Mouse (Mus musculus): ENCODE measurements around the gene Gm20696.

Gene Gm20696

GRCm38 (mm10) chr6:99519052-99519451 is 147.5 kb downstream of the Gm20696 start:
- DNase-seq: no peak

DNA sequence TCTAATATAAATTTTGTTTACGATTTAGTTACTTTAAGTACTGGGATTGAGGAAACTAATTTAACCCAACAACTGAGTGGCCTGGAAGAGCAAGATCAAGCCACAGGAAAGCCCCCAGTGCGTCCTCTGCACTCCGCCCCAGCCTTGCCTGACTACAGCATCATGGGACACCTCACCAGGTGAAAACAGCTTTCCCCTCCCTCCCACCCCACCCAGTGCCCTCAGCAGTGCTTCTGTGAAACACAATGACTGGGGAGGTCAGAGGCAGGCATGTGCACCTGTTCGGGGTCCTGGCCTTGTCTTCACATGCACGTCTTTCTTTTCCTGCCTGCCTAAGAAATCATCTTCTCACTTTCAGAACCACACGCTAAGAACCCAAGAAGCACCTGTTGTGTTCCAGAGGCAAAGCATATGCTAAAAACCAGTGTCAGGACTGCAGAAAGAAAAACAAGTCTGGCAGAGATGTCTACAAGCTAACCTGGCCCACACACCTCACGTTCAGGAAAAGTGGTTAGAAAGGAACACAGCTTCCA is 150.9 kb downstream of the Gm20696 start:
- DNase-seq: no peak

- DNase-seq: no peak
Observed at GRCm38 (mm10) chr6:99511862-99512261, 154.7 kb downstream of the Gm20696 start.

DNA sequence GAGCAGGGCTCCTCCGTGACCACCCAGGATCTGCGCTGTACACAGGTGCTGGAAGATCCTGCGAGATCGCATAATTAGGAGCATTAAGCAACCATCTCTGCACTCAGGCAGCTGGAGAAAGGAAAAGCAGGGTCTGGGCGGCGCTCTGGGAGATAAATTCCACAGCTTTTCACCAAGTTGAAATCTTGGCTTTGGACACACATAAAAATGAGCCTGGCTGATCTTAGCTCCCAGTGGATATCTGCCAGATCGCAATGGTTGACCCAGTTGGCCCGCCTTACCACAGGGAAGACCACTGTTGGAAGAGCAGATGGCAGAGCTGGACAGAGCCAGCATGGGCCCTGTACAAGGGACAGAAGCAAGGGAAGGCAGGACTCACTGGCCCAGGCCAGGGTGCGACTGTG is 157.4 kb downstream of the Gm20696 start:
- DNase-seq: no peak

- DNase-seq: no peak
Observed at GRCm38 (mm10) chr6:99506816-99507215, 159.8 kb downstream of the Gm20696 start.

DNA sequence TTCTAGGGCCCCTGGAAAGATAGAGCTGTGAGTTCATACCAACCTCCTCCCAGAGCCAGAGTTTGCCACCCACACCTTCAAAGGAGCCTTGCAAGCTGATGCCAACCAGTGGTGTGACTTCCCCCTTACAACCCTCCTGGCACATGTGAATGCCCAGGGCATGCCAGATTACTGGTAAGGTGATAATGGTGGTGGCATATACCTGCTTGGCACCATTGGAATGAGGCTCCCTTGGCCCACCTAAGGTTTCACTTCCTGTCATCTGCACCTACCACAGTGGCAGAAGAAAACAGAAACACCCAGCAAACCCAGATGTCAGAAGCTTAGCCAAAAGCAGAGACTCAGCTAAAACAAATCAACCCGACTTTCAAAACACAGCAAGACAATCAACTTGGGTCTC is 162.9 kb downstream of the Gm20696 start:
- no peak for DNase-seq

GRCm38 (mm10) chr6:99502727-99503126 is 163.9 kb downstream of the Gm20696 start:
- no peak for DNase-seq

GRCm38 (mm10) chr6:99502314-99502713 is 164.3 kb downstream of the Gm20696 start:
- no peak for DNase-seq

GRCm38 (mm10) chr6:99500570-99501270 is 165.9 kb downstream of the Gm20696 start:
- DNase-seq: no peak

DNA sequence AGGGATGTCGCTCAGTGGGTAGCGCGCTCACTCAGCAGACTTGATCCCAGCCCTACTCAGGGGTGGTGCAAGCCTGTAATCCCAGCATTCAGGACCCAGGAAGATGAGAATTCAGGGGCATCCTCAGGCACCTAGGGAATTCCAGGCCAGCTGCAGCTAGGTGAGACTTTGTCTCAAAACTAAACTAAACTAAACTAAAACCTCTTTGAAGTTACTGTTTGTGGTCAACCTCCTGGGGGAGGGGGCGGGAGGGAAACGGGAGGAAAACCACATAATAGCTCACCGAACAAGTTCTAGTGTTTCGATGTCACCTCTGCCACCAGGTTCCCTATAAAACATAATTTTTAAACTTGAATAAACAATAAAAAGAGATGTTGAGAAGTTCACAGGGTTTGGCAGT is 168.5 kb downstream of the Gm20696 start:
- no peak for DNase-seq

DNA sequence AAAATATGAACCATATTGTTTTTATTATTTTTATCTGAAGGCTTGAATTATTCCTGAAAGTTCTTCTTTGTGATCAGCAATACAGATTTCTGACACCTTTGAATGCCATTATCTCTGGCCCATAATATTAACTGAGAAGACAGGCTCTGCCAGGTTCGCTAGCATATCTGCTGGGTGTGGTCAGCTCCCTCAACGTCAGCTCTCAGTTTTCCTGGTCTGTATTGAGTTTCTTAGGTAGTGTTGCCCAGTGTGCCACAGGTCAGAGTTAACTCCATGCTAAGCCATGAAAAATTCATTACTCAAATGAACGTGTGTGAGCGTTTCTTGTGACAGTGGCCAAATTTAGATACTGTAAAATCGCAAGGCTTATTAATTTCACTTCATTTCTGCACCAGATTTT is 170.5 kb downstream of the Gm20696 start:
- no peak for DNase-seq

- no peak for DNase-seq
Observed at GRCm38 (mm10) chr6:99492937-99493336, 173.7 kb downstream of the Gm20696 start.

DNA sequence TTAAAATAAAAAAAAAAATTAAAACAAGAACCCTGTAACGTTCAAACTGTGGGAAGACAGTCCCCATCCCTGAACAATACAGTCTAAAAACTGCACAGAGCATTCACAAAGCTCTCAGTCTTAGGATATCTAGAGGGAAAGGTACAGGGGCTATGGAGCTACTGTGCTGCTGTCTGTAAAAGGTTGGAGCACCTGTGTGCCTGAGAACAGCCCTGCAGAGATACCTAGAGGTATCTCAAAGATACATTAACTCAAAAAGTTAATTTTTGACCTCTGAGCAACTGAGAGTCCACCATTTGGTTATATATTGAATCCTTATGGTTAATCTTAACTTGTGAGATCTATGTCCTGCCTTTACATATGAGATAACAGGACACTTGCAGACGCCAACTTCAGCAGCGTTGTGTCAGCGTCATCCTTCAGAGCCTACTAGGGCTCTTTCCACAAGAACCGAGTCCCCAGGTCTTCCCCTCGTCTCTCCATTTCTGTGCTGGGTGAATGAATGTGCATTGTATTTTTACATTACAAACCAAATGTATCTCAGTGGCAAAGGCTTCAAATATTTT is 174.5 kb downstream of the Gm20696 start:
- no peak for DNase-seq

DNA sequence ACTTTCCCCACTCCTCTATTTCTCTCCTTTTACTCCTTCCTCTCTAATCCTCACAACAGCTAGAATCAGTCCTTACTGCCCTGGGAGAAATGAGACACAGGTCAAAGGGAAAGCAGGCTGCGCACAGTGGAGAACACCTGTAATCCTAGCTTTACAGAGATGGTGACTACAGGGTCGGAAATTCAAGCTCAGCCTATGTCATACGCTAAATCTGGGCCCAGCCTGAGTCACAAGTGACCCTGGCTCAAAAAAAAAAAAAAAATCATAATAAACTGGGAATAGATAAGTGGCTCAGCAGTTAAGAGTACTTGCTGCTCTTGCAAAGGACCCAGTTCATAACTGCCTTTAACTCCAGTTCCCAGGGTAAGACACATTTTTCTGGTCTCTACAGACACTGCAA is 175.5 kb downstream of the Gm20696 start:
- DNase-seq: no peak

DNA sequence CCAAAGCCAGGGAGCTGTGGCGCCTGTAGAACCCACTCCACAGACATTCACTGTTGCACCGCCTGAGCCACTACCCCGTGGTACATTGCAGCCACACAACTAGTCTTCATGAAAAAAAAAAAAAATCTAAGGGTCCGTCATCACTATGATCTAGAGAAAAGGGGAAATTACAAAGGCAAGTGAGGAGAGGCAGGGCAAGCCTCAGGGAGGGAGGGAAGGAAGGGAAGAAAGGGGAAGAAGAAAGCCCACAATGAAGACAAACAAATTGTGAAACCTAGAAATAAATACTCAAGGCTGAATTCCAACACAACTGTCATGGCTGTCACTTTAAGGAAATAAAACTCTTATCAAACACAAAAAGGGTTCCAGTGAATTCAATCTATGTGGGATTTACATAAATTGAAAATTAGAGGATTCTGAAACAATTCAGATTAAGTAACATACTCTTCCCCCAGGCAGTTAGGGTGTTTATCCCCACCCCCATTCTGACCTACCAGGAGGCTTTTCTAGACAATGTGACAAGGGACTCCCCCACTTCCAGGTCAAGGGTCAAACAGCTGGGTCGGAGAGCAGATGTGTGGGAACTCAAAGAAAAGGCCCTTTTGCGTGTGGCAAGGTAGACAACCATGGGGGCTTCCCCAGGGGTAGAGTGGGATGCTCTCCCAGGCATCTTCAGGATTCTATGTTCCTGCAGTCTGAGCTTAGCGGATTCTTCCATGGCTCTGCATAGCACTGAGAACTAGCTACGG is 176.5 kb downstream of the Gm20696 start:
- DNase-seq: no peak

DNA sequence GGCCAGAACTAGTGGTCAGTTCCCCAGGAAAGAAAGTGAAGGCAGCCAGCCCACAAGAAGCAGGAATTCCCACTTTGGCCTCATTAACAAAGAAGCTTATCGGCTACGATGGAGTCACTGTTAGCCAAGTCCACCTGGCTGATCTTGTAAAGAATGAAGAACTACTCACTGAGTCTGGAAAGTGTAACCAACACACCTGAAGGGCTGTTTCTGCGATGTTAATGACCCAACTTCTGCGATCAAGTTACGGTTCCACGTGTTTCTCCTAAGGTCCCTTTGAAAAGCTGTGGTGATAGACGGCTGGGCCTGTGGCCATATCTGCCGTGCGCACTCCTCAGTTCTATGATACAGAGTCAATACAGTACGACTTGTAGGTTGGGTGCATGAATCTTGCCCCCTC is 177.2 kb downstream of the Gm20696 start:
- no peak for DNase-seq

DNA sequence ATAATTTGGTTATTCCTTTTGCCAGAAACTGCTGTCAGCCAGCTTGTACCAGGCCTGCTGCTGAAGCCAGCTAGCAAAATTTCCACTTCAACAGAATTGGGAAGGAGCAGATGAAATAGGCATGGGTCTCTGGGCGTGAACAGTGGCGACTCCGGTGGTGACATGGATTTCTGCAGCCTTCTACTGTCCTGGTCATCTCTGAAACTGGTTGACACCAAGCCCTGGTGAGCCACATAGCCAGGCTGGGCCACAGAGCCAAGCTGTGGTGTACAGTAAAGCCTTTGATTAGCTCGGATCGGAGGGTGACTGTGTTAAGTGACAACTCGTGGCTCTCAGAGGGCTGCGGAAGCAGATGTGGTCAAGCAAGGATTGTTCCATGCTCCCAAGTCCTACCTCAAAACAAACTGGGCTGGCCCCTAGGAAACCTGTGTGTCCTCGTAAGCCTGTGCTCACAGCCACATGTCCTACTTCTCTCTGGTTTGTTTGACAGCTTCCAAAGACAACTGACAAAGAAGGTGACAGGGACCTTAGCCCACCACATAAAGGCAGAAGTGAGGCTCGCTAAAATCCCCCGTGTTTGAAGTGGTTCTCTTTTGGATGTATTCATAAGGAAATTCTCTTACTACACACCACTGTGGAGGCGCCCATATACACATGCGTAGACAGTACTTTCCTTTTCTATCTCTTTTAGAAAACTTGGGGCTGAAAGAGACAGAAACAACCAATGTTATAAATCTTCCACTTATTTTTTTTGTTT is 180.5 kb downstream of the Gm20696 start:
- peak in 1 of 2 experiments; percentile 33 for DNase-seq

DNA sequence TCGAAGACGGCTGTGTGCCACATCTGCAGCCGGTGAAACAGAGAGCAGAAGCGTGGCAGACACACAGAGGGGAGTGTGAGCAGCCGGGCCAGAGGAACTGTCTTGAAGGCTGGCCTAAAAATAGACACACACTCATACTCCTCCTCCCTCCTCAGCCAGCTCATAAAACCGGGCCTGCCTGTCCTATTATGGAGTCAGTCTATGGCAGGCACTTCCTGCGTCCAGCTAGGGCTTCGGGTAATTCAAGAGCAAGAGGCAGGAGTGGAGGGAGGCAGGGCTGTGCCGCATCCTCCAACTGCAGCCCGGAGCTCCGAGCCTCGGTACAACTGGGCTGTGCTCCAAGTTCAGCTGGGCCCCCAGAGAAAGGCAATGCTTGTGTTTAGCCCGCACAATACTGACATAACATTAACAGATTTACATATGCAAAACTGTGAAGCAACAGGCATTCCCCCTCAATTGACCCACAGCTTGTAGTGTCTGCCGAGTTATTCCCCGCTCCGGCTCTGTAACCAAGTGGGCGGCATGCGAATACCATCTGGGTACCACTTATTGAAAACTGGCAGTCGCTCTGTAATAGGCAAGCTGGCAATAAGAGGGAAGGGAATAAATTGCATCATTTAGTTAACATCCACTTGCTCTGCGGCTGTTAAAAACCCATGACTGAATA is 181.2 kb downstream of the Gm20696 start:
- DNase-seq: peak; percentile 57 to 73

GRCm38 (mm10) chr6:99484884-99485216 is 181.7 kb downstream of the Gm20696 start:
- no peak for DNase-seq

DNA sequence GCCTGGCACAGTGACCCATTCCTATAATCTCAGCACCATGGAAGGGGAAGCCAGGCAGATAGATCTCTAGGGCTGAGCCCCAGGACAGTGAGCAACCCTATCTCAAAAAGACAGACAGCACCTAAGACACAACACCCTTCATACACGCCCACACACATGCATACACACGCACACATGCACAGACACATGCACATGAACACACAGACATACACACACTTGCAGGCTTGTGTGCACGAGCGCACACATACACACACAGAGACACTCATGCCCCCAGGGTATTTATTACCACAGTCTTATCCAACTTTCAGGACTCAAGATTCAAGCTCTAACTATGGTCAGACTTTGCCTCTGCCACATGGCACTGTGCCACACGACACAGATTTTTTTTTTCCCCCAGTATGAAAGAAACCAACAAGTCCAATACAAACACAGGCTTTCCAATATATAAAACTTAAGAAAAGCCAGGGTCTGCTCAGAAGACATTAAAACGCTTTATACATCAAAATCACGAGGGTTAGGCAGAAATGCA is 182.3 kb downstream of the Gm20696 start:
- DNase-seq: peak in 1 of 2 experiments; percentile 47

- DNase-seq: no peak
Observed at GRCm38 (mm10) chr6:99483556-99483955, 183.0 kb downstream of the Gm20696 start.

GRCm38 (mm10) chr6:99481568-99481967 is 185.0 kb downstream of the Gm20696 start:
- DNase-seq: no peak
